Mouse (Mus musculus) spleen, adult 10 weeks (tissue): Measurements from ENCODE around the gene Paics. TPM values are rescaled to one million over a fixed set of nuclear protein-coding genes. Genes with fewer than 3 reads are reported as not detected.

Experiments used
- polyA plus RNA-seq: library from polyadenylated mRNA; stranded (reverse); fragments of 350-450 nt; fragmentation: Illumina TruSeq; extraction: RNeasy Lipid Tissue Mini Kit (QIAGEN cat#74804); gene quantifications from one replicate; pipeline ENCODE4 v1.2.3, GENCODE M21; 2015; ENCODE audit warnings: low replicate concordance; ENCODE audit not compliant: insufficient read depth

Paics gene
- 142 TPM for polyA plus RNA-seq

GRCm38 (mm10) chr5:76951106-76952027 is at the start of gene Paics, which contains the start of gene Ppat:
Gene Paics (plus strand): TSS chr5:76951307.
Gene Ppat (minus strand): TSS chr5:76951578.

GRCm38 (mm10) chr5:76905405-76906154 is 45.5 kb upstream of the Paics start, which contains the start of gene Aasdh:
Gene Aasdh (minus strand): TSS chr5:76905514.

GRCm38 (mm10) chr5:76974554-76975285 is 23.6 kb downstream of the Paics start, which contains the start of gene Srp72:
Gene Srp72 (plus strand): TSS chr5:76974683.

GRCm38 (mm10) chr5:77004051-77004821 is 53.1 kb downstream of the Paics start, which contains the start of gene Arl9:
Gene Arl9 (plus strand): TSS chr5:77004055.

GRCm38 (mm10) chr5:77015544-77016482 is 64.7 kb downstream of the Paics start, which contains the start of gene Thegl:
Gene Thegl (plus strand): TSS chr5:77016023.

Other genes with a start within 250 kb of the Paics start
- gene Aasdh, start 45.8 kb upstream of the Paics start, polyA plus RNA-seq, result 45.0 TPM
- 23.8 TPM for gene Ppat, start 271 bp downstream of the Paics start, polyA plus RNA-seq
- gene Srp72, start 23.4 kb downstream of the Paics start, polyA plus RNA-seq, result 130 TPM
- gene Arl9, start 52.7 kb downstream of the Paics start, polyA plus RNA-seq, result 0.59 TPM
- not detected for gene Thegl, start 64.7 kb downstream of the Paics start, polyA plus RNA-seq
- 22.6 TPM for gene Hopx, start 163.8 kb downstream of the Paics start, polyA plus RNA-seq